Mouse (Mus musculus): ENCODE measurements at regions not wholly inside any gene's neighbourhood (a gene's known extent, or its start where the extent isn't known, plus 50 kb on each side); places are given as distances from the start of the nearest gene placed in this dataset.

- Histone ChIP-seq H3K4me1 (peaks cover 32% of the 10 kb centered on the region), H3K27me3 (peaks cover 51% of the 10 kb centered on the region), H3K4me3 (no peak overlapping the region), H3K9me3 (no peaks in the 10 kb centered on the region), H3K36me3 (no peaks in the 10 kb centered on the region), H3K4me2 (replicated peaks) (peak overlapping the region; percentile 35), H3K27ac (replicated peaks) (peak overlapping the region; percentile 40), H3K9ac (replicated peaks) (no peak overlapping the region)
- 5% methylated on average over 11 of the region's 11 CpGs for WGBS
- no peak for ATAC-seq (ENCODE audit: low FRiP score, low read depth)
Observed at GRCm38 (mm10) chr8:8992461-8993032, 302.2 kb upstream of the Arglu1 start.

DNA sequence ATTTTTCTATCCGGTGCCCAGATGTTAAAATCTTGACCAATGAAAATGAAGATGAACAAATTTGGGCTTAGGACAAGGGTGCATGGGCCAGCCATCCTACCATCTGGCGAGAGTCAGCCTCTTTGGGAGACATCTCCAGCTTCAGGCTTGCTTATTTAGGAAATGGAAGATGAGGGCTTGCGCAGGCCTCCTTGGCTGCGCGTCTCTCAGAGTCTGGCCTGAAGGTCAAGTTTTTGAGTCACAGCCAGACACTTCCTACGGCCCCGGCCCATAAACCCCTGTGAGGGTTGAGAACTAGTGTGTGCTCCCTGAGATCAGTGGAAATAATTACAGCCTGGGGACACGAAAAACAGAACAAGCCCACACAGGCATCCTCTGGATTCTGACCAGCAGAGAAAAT is 300.7 kb upstream of the Arglu1 start:
- Histone ChIP-seq H3K4me3 (no peak overlapping the region), H3K36me3 (no peaks in the 10 kb centered on the region), H3K9ac (replicated peaks) (no peak overlapping the region), H3K27me3 (peaks cover 49% of the 10 kb centered on the region), H3K4me2 (replicated peaks) (no peak overlapping the region), H3K9me3 (no peaks in the 10 kb centered on the region), H3K4me1 (peaks cover 32% of the 10 kb centered on the region), H3K27ac (replicated peaks) (no peak overlapping the region)
- WGBS = 82% methylated on average over 8 of the region's 8 CpGs
- no peak for ATAC-seq (ENCODE audit: low FRiP score, low read depth)

- Histone ChIP-seq H3K9me3 (no peaks in the 10 kb centered on the region), H3K27me3 (peaks cover 58% of the 10 kb centered on the region), H3K36me3 (no peaks in the 10 kb centered on the region), H3K4me1 (peaks cover 11% of the 10 kb centered on the region), H3K4me2 (replicated peaks) (no peak overlapping the region), H3K27ac (replicated peaks) (no peak overlapping the region), H3K9ac (replicated peaks) (no peak overlapping the region), H3K4me3 (no peak overlapping the region)
- WGBS = 78% methylated on average over 9 of the region's 9 CpGs
- no peak for ATAC-seq (ENCODE audit: low FRiP score, low read depth)
Observed at GRCm38 (mm10) chr8:8986068-8986467, 295.7 kb upstream of the Arglu1 start.

DNA sequence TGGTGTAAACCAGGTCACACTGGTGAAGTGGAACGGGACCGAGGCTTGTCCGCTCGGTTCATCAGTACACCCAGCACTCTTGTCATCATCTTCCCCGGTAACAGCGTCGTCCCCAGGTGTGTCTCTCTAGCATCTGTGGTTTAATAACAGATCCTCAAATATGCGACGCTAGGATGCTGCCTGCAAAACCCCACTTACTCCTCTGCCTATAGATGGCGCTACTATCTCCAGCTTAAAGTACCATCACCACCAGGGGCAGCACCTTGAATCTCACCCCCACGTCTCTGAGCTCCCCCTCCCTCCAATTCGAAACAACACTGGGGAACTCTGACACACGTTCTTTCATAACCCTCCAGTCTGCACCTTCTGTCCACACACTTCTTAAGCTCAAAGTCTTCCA is 295.1 kb upstream of the Arglu1 start:
- Histone ChIP-seq H3K9ac (replicated peaks) (no peak overlapping the region), H3K4me3 (no peak overlapping the region), H3K4me1 (peaks cover 11% of the 10 kb centered on the region), H3K27ac (replicated peaks) (no peak overlapping the region), H3K27me3 (peaks cover 53% of the 10 kb centered on the region), H3K4me2 (replicated peaks) (no peak overlapping the region), H3K36me3 (no peaks in the 10 kb centered on the region), H3K9me3 (no peaks in the 10 kb centered on the region)
- WGBS = 83% methylated on average over 13 of the region's 13 CpGs
- ATAC-seq (ENCODE audit: low FRiP score, low read depth) = no peak

DNA sequence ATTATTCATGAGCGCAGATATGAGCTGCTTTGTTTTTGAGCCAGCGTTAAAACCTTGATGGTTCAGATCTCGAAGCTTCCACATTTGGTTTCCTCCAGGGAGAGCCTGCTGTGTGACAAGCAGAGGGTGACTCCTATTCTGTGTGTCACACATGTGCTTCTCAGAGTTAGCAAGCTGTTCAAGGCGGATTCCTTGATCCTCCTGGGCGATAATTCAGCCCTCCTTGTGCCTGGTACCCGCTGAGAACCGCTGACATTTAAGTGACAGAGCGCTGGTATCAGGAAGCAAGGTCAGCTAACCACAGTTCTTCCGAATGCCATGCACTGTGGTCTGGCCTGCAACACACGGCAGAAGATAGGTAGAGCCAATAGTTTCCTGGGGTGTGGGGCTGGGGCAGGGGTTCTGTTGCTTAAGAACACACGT is 294.5 kb upstream of the Arglu1 start:
- no peak overlapping the region for H3K4me3 ChIP-seq
- no peak overlapping the region for H3K9ac ChIP-seq (replicated peaks)
- no peak overlapping the region for H3K27ac ChIP-seq (replicated peaks)
- H3K27me3 ChIP-seq = peaks cover 53% of the 10 kb centered on the region
- WGBS = 30% methylated on average over 11 of the region's 11 CpGs
- H3K9me3 ChIP-seq = no peaks in the 10 kb centered on the region
- H3K4me2 ChIP-seq (replicated peaks) = peak overlapping the region; percentile 27
- H3K36me3 ChIP-seq = no peaks in the 10 kb centered on the region
- peaks cover 11% of the 10 kb centered on the region for H3K4me1 ChIP-seq
- peak; percentile 23; the same call in 1 of the 2 replicates for ATAC-seq (ENCODE audit: low FRiP score, low read depth)

DNA sequence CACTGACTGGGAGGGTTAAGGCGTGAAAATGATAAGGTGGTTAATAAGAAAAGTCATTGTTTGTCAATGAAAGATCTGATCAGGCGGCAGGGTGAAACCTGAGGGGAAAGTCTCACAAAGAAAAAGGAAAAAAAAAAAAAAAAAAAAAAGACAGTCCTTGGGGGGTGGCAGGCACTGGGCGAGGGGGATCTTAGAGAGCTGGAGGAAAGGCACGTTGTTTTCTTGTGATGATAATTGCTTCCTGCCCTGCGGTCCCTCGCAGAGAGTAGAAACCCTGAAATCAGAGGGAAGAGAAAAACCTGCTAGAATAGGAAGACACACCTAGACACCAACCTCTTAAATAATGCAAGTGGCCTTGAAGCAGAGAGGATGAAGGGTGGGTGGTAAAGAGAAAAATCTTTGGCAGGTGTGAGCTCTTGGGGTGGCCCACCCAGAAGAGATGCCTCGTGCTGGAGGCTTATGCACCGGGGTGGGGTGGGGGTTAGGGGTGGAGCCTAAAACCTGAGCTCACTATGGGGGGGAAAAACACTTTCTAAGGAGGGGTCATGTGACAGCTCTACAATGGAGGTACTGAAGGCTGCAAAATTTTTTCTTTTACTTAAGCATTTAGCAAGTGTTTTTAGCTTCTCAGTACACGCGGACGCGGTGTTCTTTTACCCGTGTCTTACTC is 294.0 kb upstream of the Arglu1 start:
- Histone ChIP-seq H3K36me3 (no peaks in the 10 kb centered on the region), H3K4me3 (no peak overlapping the region), H3K4me2 (replicated peaks) (peak overlapping the region; percentile 27), H3K27me3 (peaks cover 49% of the 10 kb centered on the region), H3K9me3 (no peaks in the 10 kb centered on the region), H3K27ac (replicated peaks) (no peak overlapping the region), H3K4me1 (peaks cover 11% of the 10 kb centered on the region), H3K9ac (replicated peaks) (no peak overlapping the region)
- WGBS = 12% methylated on average over 13 of the region's 13 CpGs
- ATAC-seq (ENCODE audit: low FRiP score, low read depth) = peak; percentile 62

DNA sequence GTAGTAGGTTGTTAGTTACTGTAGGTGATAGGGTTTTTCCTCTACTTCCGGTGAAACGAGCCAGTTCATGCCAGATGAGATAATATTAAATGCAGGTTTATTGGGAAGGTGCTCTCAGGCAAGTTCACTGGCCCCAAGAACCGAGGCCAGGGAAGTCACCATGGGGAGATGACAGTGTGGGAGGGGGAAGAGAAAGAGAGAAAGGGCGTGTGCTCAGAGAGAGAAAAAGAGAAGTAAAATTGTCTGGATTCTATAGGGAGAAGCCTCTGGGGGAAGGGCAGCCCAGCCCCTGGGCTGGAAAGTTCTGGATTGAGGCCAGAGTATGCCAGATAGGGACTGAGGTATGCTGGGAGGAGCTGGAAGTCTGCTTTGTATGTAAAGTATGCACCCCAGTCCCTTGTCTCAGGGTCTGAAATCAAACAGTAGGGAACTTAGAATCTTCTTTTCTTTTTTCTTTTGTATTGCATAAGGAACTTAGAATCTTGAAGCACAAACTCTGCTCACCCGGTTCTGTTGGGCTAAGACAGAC is 292.9 kb upstream of the Arglu1 start:
- Histone ChIP-seq H3K4me2 (replicated peaks) (no peak overlapping the region), H3K4me3 (no peak overlapping the region), H3K9ac (replicated peaks) (no peak overlapping the region), H3K9me3 (no peaks in the 10 kb centered on the region), H3K27ac (replicated peaks) (no peak overlapping the region), H3K27me3 (peaks cover 43% of the 10 kb centered on the region), H3K4me1 (peaks cover 11% of the 10 kb centered on the region), H3K36me3 (no peaks in the 10 kb centered on the region)
- 56% methylated on average over 5 of the region's 5 CpGs for WGBS
- no peak for ATAC-seq (ENCODE audit: low FRiP score, low read depth)

GRCm38 (mm10) chr8:8978969-8979368 is 288.6 kb upstream of the Arglu1 start:
- H3K4me2 ChIP-seq (replicated peaks) = no peak overlapping the region
- peaks cover 20% of the 10 kb centered on the region for H3K27me3 ChIP-seq
- no peak overlapping the region for H3K27ac ChIP-seq (replicated peaks)
- H3K9me3 ChIP-seq = no peaks in the 10 kb centered on the region
- H3K36me3 ChIP-seq = no peaks in the 10 kb centered on the region
- 76% methylated on average over 1 of the region's 1 CpGs for WGBS
- H3K4me3 ChIP-seq = no peak overlapping the region
- no peak overlapping the region for H3K9ac ChIP-seq (replicated peaks)
- no peaks in the 10 kb centered on the region for H3K4me1 ChIP-seq
- ATAC-seq (ENCODE audit: low FRiP score, low read depth) = no peak

- WGBS = 67% methylated on average over 6 of the region's 6 CpGs
- Histone ChIP-seq H3K4me2 (replicated peaks) (no peak overlapping the region), H3K9me3 (no peaks in the 10 kb centered on the region), H3K9ac (replicated peaks) (no peak overlapping the region), H3K36me3 (no peaks in the 10 kb centered on the region), H3K4me3 (no peak overlapping the region), H3K27ac (replicated peaks) (no peak overlapping the region), H3K27me3 (peaks cover 2% of the 10 kb centered on the region), H3K4me1 (no peaks in the 10 kb centered on the region)
- no peak for ATAC-seq (ENCODE audit: low FRiP score, low read depth)
Observed at GRCm38 (mm10) chr8:8973769-8974168, 283.4 kb upstream of the Arglu1 start.

DNA sequence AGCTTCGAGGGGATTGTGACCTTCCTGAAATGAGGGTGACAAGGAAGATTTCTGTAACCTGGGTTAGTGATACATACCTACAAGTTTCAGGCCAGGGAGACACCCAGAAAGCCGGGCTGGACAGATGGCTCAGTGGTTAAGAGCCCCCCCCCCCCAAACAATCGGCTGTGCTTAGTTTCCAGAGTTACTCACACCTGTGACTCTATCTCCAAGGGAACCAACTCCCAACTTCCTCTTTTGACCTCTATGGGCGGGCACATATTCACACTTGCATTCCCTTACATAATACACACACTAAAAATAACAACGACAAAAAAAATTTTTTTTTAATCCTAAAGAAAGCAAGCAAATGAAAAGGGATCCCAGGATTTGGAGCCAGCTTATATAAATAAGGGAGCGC is 283.0 kb upstream of the Arglu1 start:
- Histone ChIP-seq H3K27ac (replicated peaks) (no peak overlapping the region), H3K4me2 (replicated peaks) (no peak overlapping the region), H3K27me3 (peaks cover 7% of the 10 kb centered on the region), H3K9ac (replicated peaks) (no peak overlapping the region), H3K9me3 (no peaks in the 10 kb centered on the region), H3K36me3 (no peaks in the 10 kb centered on the region), H3K4me3 (no peak overlapping the region), H3K4me1 (no peaks in the 10 kb centered on the region)
- ATAC-seq (ENCODE audit: low FRiP score, low read depth) = no peak
- 65% methylated on average over 6 of the region's 6 CpGs for WGBS

DNA sequence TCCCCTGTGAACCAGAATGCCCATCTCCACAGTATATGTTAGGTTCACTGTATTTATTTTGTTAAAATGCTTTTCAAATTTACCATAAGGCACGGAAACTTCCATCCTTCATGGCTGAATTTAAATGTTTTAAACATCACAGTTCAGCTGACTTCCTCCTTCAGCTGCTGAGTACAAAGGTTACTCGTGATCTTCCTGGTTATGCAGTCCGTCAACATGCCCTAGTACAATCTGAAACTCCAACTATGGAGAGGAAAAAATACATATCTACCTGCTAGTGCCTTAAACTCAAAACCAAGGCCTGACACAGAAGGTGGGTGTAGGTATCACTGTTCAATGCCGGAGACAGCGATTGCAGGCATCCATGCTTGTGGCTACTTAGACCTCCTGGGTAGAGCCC is 280.5 kb upstream of the Arglu1 start:
- peaks cover 6% of the 10 kb centered on the region; the same call in 1 of the 2 replicates for H3K4me1 ChIP-seq
- no peaks in the 10 kb centered on the region for H3K9me3 ChIP-seq
- H3K27ac ChIP-seq (replicated peaks) = no peak overlapping the region
- no peak overlapping the region for H3K9ac ChIP-seq (replicated peaks)
- H3K4me2 ChIP-seq (replicated peaks) = no peak overlapping the region
- H3K4me3 ChIP-seq = no peak overlapping the region
- H3K27me3 ChIP-seq = peaks cover 9% of the 10 kb centered on the region
- WGBS = 87% methylated on average over 5 of the region's 5 CpGs
- no peak for ATAC-seq (ENCODE audit: low FRiP score, low read depth)
- H3K36me3 ChIP-seq = no peaks in the 10 kb centered on the region

GRCm38 (mm10) chr8:8970346-8970745 is 280.0 kb upstream of the Arglu1 start:
- no peak for ATAC-seq (ENCODE audit: low FRiP score, low read depth)

More at GRCm38 (mm10) chr8:8970346-8970745, 280.0 kb upstream of the Arglu1 start:
- Histone ChIP-seq H3K9ac (replicated peaks) (no peak overlapping the region), H3K9me3 (no peaks in the 10 kb centered on the region), H3K36me3 (no peaks in the 10 kb centered on the region), H3K4me2 (replicated peaks) (no peak overlapping the region), H3K27me3 (peaks cover 9% of the 10 kb centered on the region), H3K4me3 (no peak overlapping the region), H3K27ac (replicated peaks) (no peak overlapping the region), H3K4me1 (peaks cover 7% of the 10 kb centered on the region; the same call in 1 of the 2 replicates)
- 87% methylated on average over 5 of the region's 5 CpGs for WGBS
